Mouse (Mus musculus) ES-E14 (cell line): ENCODE results near the gene Tert.

Source experiments
- CHD2 ChIP-seq: IDR thresholded peaks from 2 replicates; pipeline ENCODE4 v1.6.1; 2014; ENCODE audit warnings: mild to moderate bottlenecking, low read depth, low read length, inconsistent platforms
- HCFC1 ChIP-seq: IDR thresholded peaks from 2 replicates; pipeline ENCODE4 v1.6.1; 2012; ENCODE audit warnings: low read length, inconsistent platforms, borderline replicate concordance; ENCODE audit not compliant: insufficient read depth
- MAFK ChIP-seq: IDR thresholded peaks from 2 replicates; pipeline ENCODE4 v1.6.1; 2014; ENCODE audit warnings: mild to moderate bottlenecking, low read depth, low read length, inconsistent platforms; ENCODE audit not compliant: insufficient read depth
- ZC3H11A ChIP-seq: IDR thresholded peaks from 2 replicates; pipeline ENCODE4 v1.6.1; 2012; ENCODE audit warnings: low read depth, mild to moderate bottlenecking, inconsistent platforms, low read length, borderline replicate concordance
- ZNF384 ChIP-seq: IDR thresholded peaks from 2 replicates; pipeline ENCODE4 v1.6.1; 2012; ENCODE audit warnings: low read depth, low read length, inconsistent platforms

- TF ChIP-seq ZNF384 (no peak), CHD2 (no peak), HCFC1 (no peak), MAFK (no peak), ZC3H11A (no peak)
These were observed at the start of gene Tert for GRCm38 (mm10) chr13:73626745-73627549.
